Mouse (Mus musculus) liver, postnatal 0 days (tissue): ENCODE measurements around the gene Nkx2-3.

Experiments
- CTCF ChIP-seq: sonication (generic); IDR thresholded peaks from 2 replicates; pipeline ENCODE4 v1.5.1; 2016; ENCODE audit warnings: antibody characterized with exemption, low read depth
- EP300 ChIP-seq: IDR thresholded peaks from 2 replicates; pipeline ENCODE4 v1.6.1; 2016; ENCODE audit warnings: antibody characterized with exemption, low read depth, mild to moderate bottlenecking

DNA sequence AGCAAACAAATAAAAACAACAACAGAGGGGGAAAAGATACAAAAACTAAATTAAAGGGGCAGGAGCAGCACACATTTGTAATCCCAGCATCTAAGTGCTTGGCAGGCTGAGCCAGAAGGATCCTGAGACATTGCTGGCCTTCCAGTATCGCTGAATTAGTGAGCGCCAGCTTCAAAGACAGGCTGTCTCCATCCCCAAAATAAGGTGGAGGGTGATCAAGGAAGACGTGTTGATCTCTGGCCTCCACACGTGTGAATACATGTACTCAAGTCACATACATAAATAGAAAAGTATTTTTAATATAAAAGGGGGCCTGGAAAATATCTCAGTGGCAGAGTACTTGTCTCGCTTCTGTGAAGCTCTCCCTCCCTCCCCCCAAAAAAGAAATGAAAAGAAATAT, 15.1 kb upstream of the Nkx2-3 start:
- TF ChIP-seq CTCF (no peak), EP300 (no peak)
